Mouse (Mus musculus) left cerebral cortex, adult 6 months (tissue): ENCODE measurements around the gene Gm3371. TPM values are rescaled to one million over a fixed set of nuclear protein-coding genes. Genes with fewer than 3 reads are reported as not detected.

ENCODE experiments used
- long read RNA-seq, 2 experiments: library from polyadenylated mRNA; unstranded; transcript quantifications; one replicate each; pipeline ENCODE4 v2.0.0; 2019 to 2020
- polyA plus RNA-seq: library from polyadenylated mRNA; unstranded; fragments of <200 nt; fragmentation: Nextera tagmentation; gene quantifications from 2 replicates; pipeline ENCODE4 v1.2.3, GENCODE M21; 2021

Gene Gm3371
- polyA plus RNA-seq: not detected in 2 replicates
- long read RNA-seq, experiment 1: 0 reads
- long read RNA-seq, experiment 2: 0 reads

DNA sequence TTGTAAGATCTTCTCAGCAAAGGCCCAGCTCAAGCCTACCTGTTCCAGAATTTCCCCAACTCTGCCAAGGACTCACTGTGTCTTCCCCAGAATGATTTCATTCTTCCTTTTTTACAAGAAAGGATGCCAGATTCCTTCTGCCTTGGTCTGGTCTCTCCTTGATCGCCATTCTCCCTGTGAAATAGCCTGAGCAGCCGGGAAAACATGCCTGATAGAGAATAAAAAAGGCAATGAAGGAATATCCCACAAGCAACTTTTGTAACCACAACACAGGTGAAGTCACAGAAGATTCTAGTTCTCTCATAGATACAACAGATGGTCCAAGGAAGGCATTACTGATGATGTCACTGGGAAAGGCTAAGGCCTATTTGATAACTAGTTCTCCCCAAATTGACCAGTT, at the start of gene Gm3371:
Gene Gm3371, minus strand, starts transcription at position 101 of the 400 bp plus-strand sequence.

GRCm38 (mm10) chr14:44433335-44433734, 22.8 kb upstream of the Gm3371 start, which contains the start of gene Gm8232:
Gm8232 (plus strand) TSS chr14:44433635.

GRCm38 (mm10) chr14:44365057-44365456, 45.4 kb downstream of the Gm3371 start, which contains the start of gene Gm8229:
Gm8229 (plus strand) TSS chr14:44365357.

Other genes starting within 250 kb of the Gm3371 start
- not detected in 2 replicates for gene Gm8212, start 213.0 kb downstream of the Gm3371 start, polyA plus RNA-seq
- gene 4930503E14Rik, start 197.4 kb downstream of the Gm3371 start, polyA plus RNA-seq: not detected in 2 replicates
- gene Gm8220, start 125.1 kb downstream of the Gm3371 start, polyA plus RNA-seq: not detected in 2 replicates
- not detected in 2 replicates for gene Gm5930, start 72.1 kb downstream of the Gm3371 start, polyA plus RNA-seq
- not detected in 2 replicates for gene Gm8229, start 45.3 kb downstream of the Gm3371 start, polyA plus RNA-seq
- gene Gm8232, start 22.9 kb upstream of the Gm3371 start, polyA plus RNA-seq: not detected in 2 replicates
- not detected in 2 replicates for gene BC061237, start 81.8 kb upstream of the Gm3371 start, polyA plus RNA-seq
- gene Gm17093, start 107.6 kb upstream of the Gm3371 start, polyA plus RNA-seq: not detected in 2 replicates
- gene Gm8247, start 172.5 kb upstream of the Gm3371 start, polyA plus RNA-seq: not detected in 2 replicates
- gene Gm5624, start 217.2 kb upstream of the Gm3371 start, polyA plus RNA-seq: not detected in 2 replicates